Mouse (Mus musculus) hindbrain, embryonic 15.5 days (tissue): ENCODE data around the gene Eif2s2. TPM values are rescaled to one million over a fixed set of nuclear protein-coding genes. Genes with fewer than 3 reads are reported as not detected.

Source experiments
- ATAC-seq: fragments of 200-750 bp; cut with Nextera tagmentation; 2 replicates; pipeline ENCODE4 v1.8.0; 2017; ENCODE audit warnings: low read depth, moderate number of reproducible peaks, moderate TSS enrichment; ENCODE audit not compliant: low FRiP score
- H3K27ac ChIP-seq: fragments of 300-500 bp; sonication (generic); replicated peaks from 2 replicates; pipeline ENCODE4 v1.5.1; 2015; ENCODE audit warnings: mild to moderate bottlenecking, inconsistent platforms
- H3K27me3 ChIP-seq: fragments of 300-500 bp; sonication (generic); 2 replicates; pipeline ENCODE4 v1.6.1; 2015; ENCODE audit warnings: control low read depth, inconsistent platforms
- H3K36me3 ChIP-seq: fragments of 300-500 bp; sonication (generic); 2 replicates; pipeline ENCODE4 v1.6.1; 2015; ENCODE audit warnings: control low read depth, inconsistent platforms
- H3K4me1 ChIP-seq: fragments of 300-500 bp; sonication (generic); replicated peaks from 2 replicates; pipeline ENCODE4 v1.6.1; 2015; ENCODE audit warnings: control low read depth, inconsistent platforms
- H3K4me2 ChIP-seq: fragments of 300-500 bp; sonication (generic); 2 replicates; pipeline ENCODE4 v1.6.1; 2015; ENCODE audit warnings: moderate library complexity, mild to moderate bottlenecking, inconsistent platforms
- H3K4me3 ChIP-seq: fragments of 300-500 bp; sonication (generic); 2 replicates; pipeline ENCODE4 v1.5.1; 2015; ENCODE audit warnings: mild to moderate bottlenecking, inconsistent platforms
- H3K9ac ChIP-seq: fragments of 300-500 bp; sonication (generic); 2 replicates; pipeline ENCODE4 v1.6.1; 2015; ENCODE audit warnings: inconsistent platforms
- H3K9me3 ChIP-seq: fragments of 300-500 bp; sonication (generic); 2 replicates; pipeline ENCODE4 v1.6.1; 2016; ENCODE audit warnings: control low read depth, inconsistent platforms
- WGBS: fragments of 180-500 bp; shearing (Covaris S2); methylation state at CpG from one replicate; pipeline ENCODE4 v1.1.7; 2015; 5-methylcytosine and 5-hydroxymethylcytosine counted together
- polyA plus RNA-seq: library from polyadenylated mRNA; unstranded; fragments of >200 nt; fragmentation: Nextera tagmentation; extraction: Ambion mirVana; gene quantifications from 2 replicates; pipeline ENCODE4 v1.2.1, GENCODE M21; 2015

Eif2s2 gene
- polyA plus RNA-seq, 1 experiment from 2014 or later, result 65.8 TPM

- H3K4me1 ChIP-seq, result no peaks in the 10 kb centered on the region
- no peaks in the 10 kb centered on the region for H3K9me3 ChIP-seq
- no peaks in the 10 kb centered on the region for H3K27me3 ChIP-seq
- no peak overlapping the region for H3K27ac ChIP-seq
- no peak overlapping the region for H3K4me2 ChIP-seq
- WGBS, result 88% methylated on average over 2 of the region's 2 CpGs
- no peak overlapping the region for H3K4me3 ChIP-seq
- no peak for ATAC-seq
- peaks cover 47% of the 10 kb centered on the region for H3K36me3 ChIP-seq
- no peak overlapping the region for H3K9ac ChIP-seq
Measured at GRCm38 (mm10) chr2:154876621-154877020, 16.1 kb downstream of the Eif2s2 start.

GRCm38 (mm10) chr2:154869954-154870641 lies 22.6 kb downstream of the Eif2s2 start:
- no peak for ATAC-seq
- Histone ChIP-seq H3K4me2 (no peak overlapping the region), H3K36me3 (peaks cover 69% of the 10 kb centered on the region), H3K9me3 (no peaks in the 10 kb centered on the region), H3K9ac (no peak overlapping the region), H3K27ac (no peak overlapping the region), H3K27me3 (no peaks in the 10 kb centered on the region), H3K4me1 (no peaks in the 10 kb centered on the region), H3K4me3 (no peak overlapping the region)

GRCm38 (mm10) chr2:154868106-154868505 lies 24.6 kb downstream of the Eif2s2 start:
- H3K4me2 ChIP-seq, result no peak overlapping the region
- H3K9ac ChIP-seq, result no peak overlapping the region
- ATAC-seq, result no peak
- H3K27ac ChIP-seq, result no peak overlapping the region
- H3K4me1 ChIP-seq, result no peaks in the 10 kb centered on the region
- H3K27me3 ChIP-seq, result no peaks in the 10 kb centered on the region
- 74% methylated on average over 1 of the region's 1 CpGs for WGBS
- no peaks in the 10 kb centered on the region for H3K9me3 ChIP-seq
- no peak overlapping the region for H3K4me3 ChIP-seq
- H3K36me3 ChIP-seq, result peaks cover 74% of the 10 kb centered on the region

GRCm38 (mm10) chr2:154865696-154866095 lies 27.0 kb downstream of the Eif2s2 start:
- H3K4me1 ChIP-seq, result no peaks in the 10 kb centered on the region
- H3K4me3 ChIP-seq, result no peak overlapping the region
- H3K36me3 ChIP-seq, result peaks cover 67% of the 10 kb centered on the region
- no peak overlapping the region for H3K9ac ChIP-seq
- H3K9me3 ChIP-seq, result no peaks in the 10 kb centered on the region
- ATAC-seq, result no peak
- no peak overlapping the region for H3K4me2 ChIP-seq
- no peak overlapping the region for H3K27ac ChIP-seq
- no peaks in the 10 kb centered on the region for H3K27me3 ChIP-seq
- 80% methylated on average over 3 of the region's 3 CpGs for WGBS

- H3K36me3 ChIP-seq, result peaks cover 48% of the 10 kb centered on the region
- ATAC-seq, result no peak
- no peak overlapping the region for H3K27ac ChIP-seq
- no peaks in the 10 kb centered on the region for H3K9me3 ChIP-seq
- H3K4me3 ChIP-seq, result no peak overlapping the region
- H3K4me1 ChIP-seq, result no peaks in the 10 kb centered on the region
- no peaks in the 10 kb centered on the region for H3K27me3 ChIP-seq
- H3K9ac ChIP-seq, result no peak overlapping the region
- 93% methylated on average over 13 of the region's 13 CpGs for WGBS
- no peak overlapping the region for H3K4me2 ChIP-seq
Measured at GRCm38 (mm10) chr2:154863672-154864071, 29.1 kb downstream of the Eif2s2 start.

GRCm38 (mm10) chr2:154855383-154855782 lies 37.4 kb downstream of the Eif2s2 start:
- Histone ChIP-seq H3K9ac (no peak overlapping the region), H3K4me2 (no peak overlapping the region), H3K4me3 (no peak overlapping the region), H3K36me3 (no peaks in the 10 kb centered on the region), H3K27me3 (no peaks in the 10 kb centered on the region), H3K4me1 (no peaks in the 10 kb centered on the region), H3K9me3 (no peaks in the 10 kb centered on the region), H3K27ac (no peak overlapping the region)
- no peak for ATAC-seq
- 91% methylated on average over 1 of the region's 1 CpGs for WGBS

GRCm38 (mm10) chr2:154848086-154848485 lies 44.6 kb downstream of the Eif2s2 start:
- no peak for ATAC-seq
- Histone ChIP-seq H3K4me2 (no peak overlapping the region), H3K27me3 (no peaks in the 10 kb centered on the region), H3K4me1 (no peaks in the 10 kb centered on the region), H3K9me3 (no peaks in the 10 kb centered on the region), H3K4me3 (no peak overlapping the region), H3K36me3 (no peaks in the 10 kb centered on the region), H3K9ac (no peak overlapping the region), H3K27ac (no peak overlapping the region)

- ATAC-seq, result no peak
- H3K9me3 ChIP-seq, result no peaks in the 10 kb centered on the region; the same call in 1 of the 2 replicates
- no peak overlapping the region for H3K27ac ChIP-seq
- no peak overlapping the region for H3K4me2 ChIP-seq
- 87% methylated on average over 2 of the region's 2 CpGs for WGBS
- no peaks in the 10 kb centered on the region for H3K27me3 ChIP-seq
- no peak overlapping the region for H3K4me3 ChIP-seq
- no peak overlapping the region for H3K9ac ChIP-seq
- H3K4me1 ChIP-seq, result peaks cover 6% of the 10 kb centered on the region; the same call in 1 of the 2 replicates
- no peaks in the 10 kb centered on the region for H3K36me3 ChIP-seq
Measured at GRCm38 (mm10) chr2:154836537-154836936, 56.2 kb downstream of the Eif2s2 start.

- no peaks in the 10 kb centered on the region for H3K27me3 ChIP-seq
- 92% methylated on average over 6 of the region's 6 CpGs for WGBS
- H3K4me1 ChIP-seq, result peaks cover 6% of the 10 kb centered on the region; the same call in 1 of the 2 replicates
- H3K27ac ChIP-seq, result no peak overlapping the region
- no peak for ATAC-seq
- H3K4me3 ChIP-seq, result no peak overlapping the region
- no peaks in the 10 kb centered on the region for H3K9me3 ChIP-seq
- no peak overlapping the region for H3K4me2 ChIP-seq
- no peak overlapping the region for H3K9ac ChIP-seq
- H3K36me3 ChIP-seq, result no peaks in the 10 kb centered on the region
Measured at GRCm38 (mm10) chr2:154834149-154834865, 58.4 kb downstream of the Eif2s2 start.

GRCm38 (mm10) chr2:154832471-154832870 lies 60.3 kb downstream of the Eif2s2 start:
- no peaks in the 10 kb centered on the region for H3K9me3 ChIP-seq
- 49% methylated on average over 4 of the region's 4 CpGs for WGBS
- peaks cover 6% of the 10 kb centered on the region; the same call in 1 of the 2 replicates for H3K4me1 ChIP-seq
- no peak overlapping the region for H3K27ac ChIP-seq
- H3K36me3 ChIP-seq, result no peaks in the 10 kb centered on the region
- no peak overlapping the region for H3K4me3 ChIP-seq
- no peak overlapping the region for H3K4me2 ChIP-seq
- no peak overlapping the region for H3K9ac ChIP-seq
- ATAC-seq, result no peak
- no peaks in the 10 kb centered on the region for H3K27me3 ChIP-seq

- Histone ChIP-seq H3K4me3 (no peak overlapping the region), H3K4me2 (no peak overlapping the region), H3K27ac (no peak overlapping the region), H3K4me1 (peaks cover 3% of the 10 kb centered on the region; the same call in 1 of the 2 replicates), H3K36me3 (no peaks in the 10 kb centered on the region), H3K9ac (no peak overlapping the region), H3K9me3 (no peaks in the 10 kb centered on the region), H3K27me3 (no peaks in the 10 kb centered on the region)
- 74% methylated on average over 4 of the region's 4 CpGs for WGBS
- ATAC-seq, result no peak
Measured at GRCm38 (mm10) chr2:154827521-154827920, 65.2 kb downstream of the Eif2s2 start.

GRCm38 (mm10) chr2:154826054-154826538 lies 66.6 kb downstream of the Eif2s2 start:
- 90% methylated on average over 1 of the region's 1 CpGs for WGBS

More at GRCm38 (mm10) chr2:154826054-154826538, 66.6 kb downstream of the Eif2s2 start:
- Histone ChIP-seq H3K9me3 (no peaks in the 10 kb centered on the region), H3K27me3 (no peaks in the 10 kb centered on the region), H3K27ac (no peak overlapping the region), H3K4me1 (no peaks in the 10 kb centered on the region), H3K4me2 (no peak overlapping the region), H3K9ac (no peak overlapping the region), H3K4me3 (no peak overlapping the region), H3K36me3 (no peaks in the 10 kb centered on the region)
- ATAC-seq, result no peak
